Mouse (Mus musculus) embryonic fibroblast, embryonic 13.5 days (primary cell): ENCODE measurements at regions not wholly inside any gene's neighbourhood (a gene's known extent, or its start where the extent isn't known, plus 50 kb on each side); places are given as distances from the start of the nearest gene placed in this dataset.

Experiments
- CTCF ChIP-seq: IDR thresholded peaks from 2 replicates; pipeline ENCODE4 v1.5.1; 2011; ENCODE audit warnings: mild to moderate bottlenecking, control low read depth, low read length, moderate library complexity, borderline replicate concordance; ENCODE audit not compliant: insufficient read depth
- POLR2A ChIP-seq: IDR thresholded peaks from 2 replicates; pipeline ENCODE4 v1.6.1; 2011; ENCODE audit warnings: low read depth, mild to moderate bottlenecking, control low read depth, low read length, moderate library complexity

DNA sequence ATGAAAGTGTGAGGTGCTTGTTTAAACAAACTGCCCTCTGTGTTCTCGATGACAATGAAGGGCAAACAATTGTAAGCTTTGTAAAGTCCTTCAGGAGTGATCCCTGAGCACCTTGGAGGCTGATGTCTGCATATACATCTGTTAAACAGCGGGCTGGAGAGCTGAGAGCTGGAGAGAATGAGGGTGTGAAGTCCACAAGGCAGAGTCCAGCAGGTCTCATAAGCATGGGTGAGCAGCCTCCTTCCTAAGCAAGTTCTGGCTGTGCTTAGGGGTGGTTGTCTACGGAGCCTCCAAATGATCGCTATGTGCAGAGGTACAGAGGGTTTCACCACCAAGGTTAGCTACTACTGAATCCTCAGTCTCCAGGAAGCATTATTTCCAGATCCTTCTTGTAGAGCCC lies 350.2 kb downstream of the Ankrd50 start:
- TF ChIP-seq POLR2A (no peak), CTCF (no peak)
